Mouse (Mus musculus) bone marrow macrophage, adult 2 months (primary cell): Measurements from ENCODE around the gene Pacrg.

Experiments used
- CTCF ChIP-seq: IDR thresholded peaks from 2 replicates; pipeline ENCODE4 v1.5.1; 2012; ENCODE audit warnings: low read depth, mild to moderate bottlenecking, low read length, moderate library complexity
- POLR2A ChIP-seq: IDR thresholded peaks from 2 replicates; pipeline ENCODE4 v1.6.1; 2012; ENCODE audit warnings: mild to moderate bottlenecking, low read depth, low read length, borderline replicate concordance

- TF ChIP-seq CTCF (no peak), POLR2A (no peak)
These were observed 469.4 kb downstream of the Pacrg start for GRCm38 (mm10) chr17:10370660-10371130.
